Mouse (Mus musculus) MEL (cell line): ENCODE measurements around the gene Tekt4.

Experiments used
- CHD1 ChIP-seq: IDR thresholded peaks from 2 replicates; pipeline ENCODE4 v1.6.1; 2012; ENCODE audit warnings: low read depth, mild to moderate bottlenecking, inconsistent platforms, low read length, improper control_type of control experiment
- JUND ChIP-seq: IDR thresholded peaks from 2 replicates; pipeline ENCODE4 v1.6.1; 2011; ENCODE audit warnings: low read depth, mild to moderate bottlenecking, improper control_type of control experiment, low read length
- POLR2AphosphoS5 ChIP-seq: IDR thresholded peaks from 2 replicates; pipeline ENCODE4 v1.6.1; 2012; ENCODE audit warnings: low read depth, borderline replicate concordance, mild to moderate bottlenecking, inconsistent platforms, low read length, moderate library complexity, mixed read lengths

DNA sequence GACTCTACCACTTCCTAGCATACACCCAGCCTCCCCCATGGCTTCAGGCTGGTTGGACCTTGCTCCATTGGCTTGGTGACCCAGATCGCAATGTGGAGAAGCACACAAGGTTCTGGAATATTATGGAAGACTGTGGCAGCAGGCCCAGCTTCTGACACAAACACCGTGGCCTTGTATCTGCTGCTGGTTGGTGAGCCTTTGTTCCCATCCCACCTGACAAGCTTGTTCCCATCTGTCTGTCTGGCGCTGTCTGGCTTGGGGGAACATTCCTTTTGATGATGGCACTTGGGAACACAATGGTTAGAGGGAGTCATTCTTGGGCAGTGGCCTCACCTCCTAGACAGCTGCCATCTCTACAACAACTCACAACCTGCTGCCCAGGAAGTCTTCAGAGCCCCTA, 33.4 kb upstream of the Tekt4 start:
- TF ChIP-seq CHD1 (no peak), POLR2AphosphoS5 (no peak), JUND (no peak)
